Mouse (Mus musculus) MN1 (cell line): ENCODE results near the gene Krt222.
"Not testable (repeated sequence)": the region's sequence is repeated elsewhere in the genome, so short reads cannot be mapped to it uniquely, and the experiment has no call there.

Experiments used
- DNase-seq: peaks from one replicate; pipeline ENCODE4 v3.0.0-alpha.2; 2016; ENCODE audit warnings: low spot score

Krt222 gene

DNA sequence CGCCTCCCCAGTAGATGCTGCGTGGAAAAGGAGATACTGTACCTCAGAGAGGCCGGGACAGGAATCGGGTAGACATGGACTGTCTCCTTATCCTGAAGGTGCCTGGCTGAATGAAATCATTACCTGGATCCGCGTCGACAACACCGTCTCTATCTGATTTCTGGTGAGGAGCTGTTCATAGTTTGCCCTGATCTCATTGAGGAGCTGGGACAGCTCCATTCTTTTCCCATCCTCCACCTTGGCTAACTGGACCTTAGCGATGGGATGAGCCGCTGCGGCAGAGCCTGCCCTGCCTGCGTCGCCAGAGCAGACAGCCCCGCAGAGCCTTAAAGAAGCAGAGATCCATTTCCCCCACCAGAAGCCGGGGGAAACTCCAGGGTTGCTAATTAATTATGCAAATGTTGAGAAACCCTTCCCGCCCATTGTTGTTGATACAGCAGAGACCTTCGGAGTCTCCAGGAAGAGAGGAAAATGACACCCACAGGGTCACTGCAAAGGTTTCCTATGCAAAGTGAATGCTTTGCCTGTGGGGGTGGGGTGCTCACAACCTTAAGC is at the start of gene Krt222:
TSS of gene Krt222 (minus strand) at position 266 of the 555 bp plus-strand sequence.
- no peak for DNase-seq

DNA sequence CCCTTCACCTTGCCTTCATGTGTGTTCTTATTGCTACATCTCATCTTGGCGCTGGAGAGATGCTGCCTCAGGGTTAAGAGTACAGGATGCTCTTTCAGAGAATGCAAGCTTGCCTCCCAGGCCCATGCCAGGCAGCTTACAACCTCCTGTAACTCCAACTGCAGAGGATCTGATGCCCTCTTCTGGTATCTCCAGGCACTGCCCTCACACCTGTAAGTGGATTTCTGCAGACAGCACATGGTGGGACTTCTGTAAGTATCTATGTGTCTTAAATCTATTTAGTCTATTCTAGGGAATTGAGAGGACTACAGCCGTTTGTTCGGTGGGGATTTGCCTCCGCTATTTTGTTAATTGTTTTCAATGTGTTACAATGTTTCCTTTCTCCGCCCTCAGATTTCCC is 49.0 kb upstream of the Krt222 start:
- no peak for DNase-seq

DNA sequence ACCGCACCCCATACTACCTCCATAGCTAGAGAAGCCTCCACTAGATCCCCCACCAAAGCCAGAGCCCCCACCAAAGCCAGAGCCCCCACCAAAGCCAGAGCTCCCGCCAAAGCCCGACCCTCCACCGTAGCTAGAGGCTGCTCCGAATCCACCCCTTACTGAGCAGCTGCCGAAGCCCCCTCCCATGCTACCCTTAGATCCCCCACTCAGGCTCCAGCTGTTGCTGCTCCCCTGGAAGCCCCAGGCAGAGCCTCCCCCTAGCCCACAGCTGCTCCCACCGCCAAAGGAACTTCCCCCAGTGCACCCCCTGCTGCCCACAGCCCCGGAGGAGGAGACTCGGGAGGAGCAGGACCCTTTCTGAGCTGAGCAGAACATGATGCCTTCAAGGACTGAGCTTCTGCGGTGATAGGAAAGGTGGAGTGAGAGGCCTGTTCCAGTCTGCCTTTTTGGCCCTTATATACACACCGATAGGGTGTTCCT is 41.0 kb upstream of the Krt222 start, which contains the start of gene Krt24:
TSS of gene Krt24 (minus strand) at position 430 of the 480 bp plus-strand sequence.
- DNase-seq, result no peak

DNA sequence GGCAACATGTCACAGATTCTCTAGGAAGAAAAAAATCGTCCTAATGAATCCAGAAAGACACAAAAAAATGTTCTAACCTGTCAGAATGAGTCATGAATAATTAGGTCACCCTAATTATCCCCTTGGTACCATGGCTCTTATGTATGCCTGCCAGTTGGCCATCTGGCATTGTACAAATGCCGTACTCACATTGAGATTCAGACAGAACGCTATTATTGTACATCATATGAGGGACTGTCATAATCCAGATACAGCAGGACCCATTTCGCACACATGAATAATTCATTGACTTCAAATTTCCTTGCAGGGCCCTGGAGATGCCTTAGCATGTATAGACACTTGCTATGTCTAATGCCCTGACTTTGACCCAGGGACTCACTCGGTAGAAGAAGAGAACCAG is 40.1 kb upstream of the Krt222 start:
- DNase-seq, result no peak

DNA sequence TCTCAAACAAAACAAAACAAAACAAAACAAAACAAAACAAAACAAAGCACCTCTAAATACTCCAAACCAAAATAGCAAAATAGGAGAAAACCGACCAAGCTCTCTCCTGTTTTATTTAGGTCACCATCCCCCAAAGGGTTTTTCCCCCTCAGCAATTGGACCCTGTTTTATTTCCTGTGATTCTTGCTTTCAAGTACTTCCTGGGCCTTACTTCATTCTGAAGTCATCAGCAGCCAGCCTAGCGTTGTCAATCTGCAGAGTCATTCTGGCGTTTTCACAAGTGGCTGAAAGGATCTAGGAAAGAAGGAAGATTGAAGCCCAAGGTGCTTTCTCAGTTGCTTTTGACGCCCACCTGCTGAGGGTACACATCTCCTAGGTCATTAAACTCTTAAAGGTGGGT is 39.4 kb upstream of the Krt222 start:
- DNase-seq, result no peak

DNA sequence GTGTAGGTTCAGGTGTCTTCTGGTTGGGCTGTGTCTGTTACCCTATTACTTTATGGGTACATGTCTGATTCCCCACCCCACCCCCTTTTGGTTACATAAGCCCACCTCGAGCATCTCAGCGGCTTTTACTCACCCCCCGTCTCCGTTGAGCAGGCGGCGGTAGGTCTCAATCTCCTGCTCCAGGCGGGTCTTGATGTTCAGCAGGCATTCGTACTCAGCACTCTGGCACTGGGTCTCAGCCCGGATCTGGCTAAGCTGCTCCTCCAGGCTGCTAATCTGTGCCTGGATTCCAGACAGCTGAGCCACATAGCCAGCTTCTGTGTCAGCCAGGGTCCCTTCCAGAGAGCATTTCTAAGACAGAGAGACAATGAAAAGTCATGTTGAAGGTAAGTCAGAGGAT is 37.2 kb upstream of the Krt222 start:
- DNase-seq, result no peak

DNA sequence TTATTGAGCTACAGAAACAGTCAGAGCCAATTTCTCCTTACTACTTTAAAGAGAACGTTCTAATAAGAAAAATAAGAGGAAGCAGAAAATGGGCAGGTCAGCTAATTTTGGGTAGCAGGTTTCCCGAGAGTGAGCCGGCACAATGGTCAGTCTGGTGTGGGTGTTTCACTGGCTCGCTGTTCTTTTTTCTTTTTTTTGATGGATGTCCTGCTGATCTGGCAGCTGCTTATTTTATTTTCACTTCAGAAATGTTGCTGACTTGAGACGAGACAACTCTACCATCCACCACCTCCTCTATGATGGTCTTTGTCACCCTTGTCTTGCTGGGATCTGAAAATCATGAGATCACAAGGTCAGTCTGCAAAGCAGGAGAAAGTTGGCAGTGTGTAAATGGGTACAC is 36.1 kb upstream of the Krt222 start:
- DNase-seq, result no peak

DNA sequence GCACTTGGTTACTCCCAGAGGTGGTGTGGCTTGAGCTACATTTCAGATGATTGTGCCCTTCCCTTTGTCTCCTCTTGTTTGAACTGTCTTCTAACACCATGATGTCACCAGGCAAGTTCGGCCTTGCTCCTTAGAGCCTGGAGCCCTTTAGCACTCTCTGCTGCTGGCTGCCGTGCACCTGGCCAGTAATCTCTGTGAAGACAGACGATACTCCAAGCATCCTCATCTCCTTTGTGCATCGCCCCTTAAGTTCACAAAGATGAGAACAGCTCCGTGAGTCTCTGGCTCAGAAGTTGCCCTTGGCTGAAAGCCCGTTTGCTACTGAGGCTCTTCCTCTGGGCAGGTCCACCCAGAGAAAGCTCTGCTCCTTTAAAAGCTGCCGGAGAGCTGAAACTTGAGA is 32.9 kb upstream of the Krt222 start:
- no peak for DNase-seq

DNA sequence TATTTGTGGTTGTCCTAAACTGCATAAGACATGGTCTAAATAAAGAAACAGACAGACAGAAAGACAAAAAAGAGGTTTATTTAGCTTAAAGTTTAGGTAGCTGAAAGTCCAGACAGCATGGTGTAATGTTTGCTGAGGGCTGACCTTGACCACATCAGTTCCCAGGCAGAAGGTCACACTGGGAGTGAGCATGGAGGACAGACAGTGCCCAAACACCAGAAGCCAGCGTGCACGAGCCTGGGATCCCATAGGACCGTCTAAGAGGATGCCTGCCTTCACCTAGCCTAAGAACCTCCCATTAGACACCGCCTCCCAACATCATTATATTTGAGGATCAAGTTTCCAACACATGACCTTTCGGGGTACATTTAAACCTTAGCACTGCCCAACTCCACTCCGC is 31.7 kb upstream of the Krt222 start:
- DNase-seq, result no peak

DNA sequence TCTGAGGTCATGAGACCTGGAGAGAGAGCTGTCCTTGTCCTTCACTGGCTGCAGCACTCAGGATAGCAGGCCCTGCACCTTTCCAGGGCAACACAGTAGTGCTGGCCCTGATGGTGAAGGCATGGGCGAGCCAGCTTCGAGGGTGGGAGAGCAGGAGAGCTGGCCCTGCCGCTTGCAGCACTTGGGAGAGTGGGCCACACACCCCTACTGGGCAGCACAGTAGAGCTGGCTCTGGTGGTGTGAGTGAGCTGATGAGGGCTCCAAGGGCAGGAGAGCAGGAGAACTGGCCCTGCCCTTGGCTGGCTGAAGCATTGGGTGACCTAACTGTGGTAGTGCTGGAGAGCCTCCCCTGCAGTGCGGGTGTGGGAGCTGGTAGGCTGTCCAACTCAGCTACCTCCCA is 28.8 kb upstream of the Krt222 start:
- DNase-seq, result no peak

DNA sequence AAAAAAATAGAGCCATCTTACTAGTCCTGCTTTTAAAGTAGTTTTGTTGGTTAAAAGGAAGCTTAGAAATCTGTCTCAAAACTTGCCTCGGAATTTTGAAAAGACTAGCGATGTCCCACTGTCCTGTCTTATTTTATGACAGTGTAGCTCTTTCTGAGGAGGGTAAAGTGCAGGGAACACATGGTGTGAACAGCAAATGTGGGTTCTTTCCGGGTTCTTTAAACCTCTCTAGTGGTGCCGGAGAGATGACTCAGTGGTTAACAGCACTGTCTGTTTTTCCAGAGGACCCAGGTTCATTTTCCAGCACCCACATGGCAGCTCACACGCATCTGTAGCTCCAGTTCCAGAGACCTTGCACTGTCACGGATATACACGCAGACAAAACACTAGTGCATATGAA is 25.3 kb upstream of the Krt222 start:
- no peak for DNase-seq

DNA sequence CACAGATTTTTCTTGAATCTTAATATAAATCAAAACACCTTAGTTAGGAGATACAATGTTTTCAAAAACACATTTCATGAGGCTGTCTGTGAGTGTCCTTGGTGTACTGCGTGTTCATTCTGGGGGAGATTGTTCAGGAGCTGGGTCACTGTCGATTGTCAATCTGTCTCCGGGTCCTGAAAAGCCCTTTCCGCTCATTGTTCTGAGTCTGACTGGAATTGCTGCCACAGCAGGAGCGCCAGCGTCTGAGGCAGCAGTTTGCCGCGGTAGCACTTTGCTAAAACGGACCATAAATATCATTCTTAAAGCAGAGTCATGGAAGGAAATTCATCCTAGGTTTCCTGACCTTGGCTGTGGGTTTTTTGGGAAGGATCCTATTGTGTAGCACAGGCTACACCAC is 21.9 kb upstream of the Krt222 start:
- DNase-seq, result no peak

DNA sequence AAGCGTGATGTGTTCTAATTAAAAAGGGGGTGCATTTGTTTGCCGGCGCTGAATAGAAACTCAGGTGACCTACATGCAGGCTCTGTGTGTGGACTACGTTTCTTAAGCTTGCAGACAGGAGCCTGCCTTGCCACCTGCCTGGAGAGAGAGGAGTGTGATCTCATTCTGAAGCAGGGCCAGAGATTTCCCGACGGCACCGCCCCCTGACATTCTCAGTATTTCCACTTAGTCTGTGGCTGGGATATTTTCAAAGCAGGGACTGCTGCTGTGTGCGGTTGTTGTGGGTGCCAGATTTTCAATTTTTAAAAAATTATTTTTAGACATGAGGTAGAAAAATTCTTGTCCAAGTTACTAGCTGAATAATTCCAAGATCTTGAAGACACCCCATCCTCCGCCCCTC is 21.3 kb upstream of the Krt222 start:
- no peak for DNase-seq

DNA sequence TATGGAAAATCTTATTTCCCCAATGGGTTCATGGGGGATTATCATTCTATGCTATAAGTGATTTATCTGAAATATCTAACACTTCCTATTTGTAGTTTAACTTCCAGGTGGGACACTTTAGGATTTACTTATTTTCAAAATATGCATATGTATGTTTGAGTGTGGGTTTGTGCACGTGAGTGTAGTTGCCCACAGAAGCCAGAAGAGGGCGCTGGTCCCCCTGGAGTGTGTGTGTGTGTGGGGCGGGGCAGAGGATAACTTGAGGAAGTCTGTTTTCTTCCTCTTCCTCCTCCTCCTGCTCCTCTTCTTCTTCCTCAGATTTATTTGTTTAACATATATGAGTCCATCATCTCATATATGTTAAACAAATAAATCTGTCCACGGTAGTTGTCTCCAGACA is 12.3 kb upstream of the Krt222 start:
- no peak for DNase-seq

DNA sequence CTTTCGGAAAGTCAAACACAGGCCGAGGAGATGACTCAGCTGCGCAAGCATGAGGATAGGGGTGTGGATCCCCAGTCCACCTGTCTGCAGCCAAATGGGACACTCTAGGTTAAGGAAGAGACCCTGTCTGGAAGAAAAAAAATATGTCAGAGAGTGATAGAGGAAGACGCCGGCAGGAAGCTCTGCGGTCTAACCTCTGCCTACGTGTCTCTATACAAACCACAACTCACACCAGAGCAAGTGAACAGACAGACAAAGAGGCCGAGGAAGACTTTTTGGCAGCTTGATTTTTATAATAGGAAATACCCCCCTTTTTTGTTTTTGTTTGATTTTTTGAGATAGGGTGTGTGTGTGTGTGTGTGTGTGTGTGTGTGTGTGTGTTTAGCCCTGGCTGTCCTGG is 11.4 kb upstream of the Krt222 start:
- DNase-seq, result no peak

DNA sequence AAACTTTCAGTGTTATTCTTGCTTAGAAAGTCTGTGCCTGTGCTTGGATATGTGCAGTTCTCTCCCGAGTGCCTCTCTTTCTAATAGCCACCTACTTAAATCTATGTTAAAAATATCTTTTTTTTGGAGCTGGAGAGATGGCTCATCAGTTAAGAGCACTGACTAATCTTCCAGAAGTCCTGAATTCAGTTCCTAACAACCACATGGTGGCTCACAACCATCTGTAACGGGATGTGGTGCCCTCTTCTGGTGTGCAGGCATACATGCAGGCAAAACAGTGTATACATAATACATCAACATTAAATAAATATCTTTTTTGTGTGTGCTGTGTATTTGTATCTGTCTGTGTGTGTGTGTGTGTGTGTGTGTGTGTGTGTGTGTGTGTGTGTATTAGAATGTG is 10.0 kb upstream of the Krt222 start:
- DNase-seq, result no peak

DNA sequence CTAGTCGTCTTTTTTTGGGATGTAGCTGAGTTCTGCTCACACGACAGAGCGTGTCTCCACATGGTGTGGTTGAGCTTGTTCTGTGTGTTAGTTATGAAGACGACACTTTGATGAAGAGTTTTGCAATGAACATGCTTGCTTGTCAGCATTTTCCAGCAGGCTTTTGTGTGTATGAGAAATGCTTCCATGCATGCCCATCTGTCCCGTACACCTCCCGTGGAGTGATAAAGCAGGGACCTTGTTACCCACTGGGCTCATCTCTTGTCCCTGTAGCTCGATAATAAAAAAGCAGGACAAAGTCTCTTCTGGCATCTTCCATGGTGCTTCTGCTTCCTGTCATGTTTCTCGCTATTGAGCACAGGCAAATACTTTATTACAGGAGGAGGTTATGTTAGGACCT is 8.8 kb upstream of the Krt222 start:
- DNase-seq, result no peak

DNA sequence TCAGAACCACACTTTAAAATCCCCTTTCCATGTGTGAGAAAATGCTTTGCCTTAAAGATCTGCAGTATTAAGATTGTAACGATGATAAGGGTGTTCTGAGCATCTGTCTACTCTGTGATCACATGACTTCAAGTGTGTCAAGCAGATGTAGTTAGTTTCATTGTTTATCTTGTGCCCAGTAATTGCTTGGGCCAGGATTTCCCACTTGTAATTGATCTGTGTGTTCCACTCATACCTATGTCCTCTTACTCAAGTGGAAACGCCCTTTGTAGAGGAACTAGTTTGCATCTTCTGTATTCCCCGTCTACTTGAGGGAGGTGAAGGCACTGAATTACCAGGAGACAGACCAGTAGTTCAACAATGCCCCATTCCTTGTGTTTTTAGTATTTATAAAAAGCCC is 6.8 kb upstream of the Krt222 start:
- no peak for DNase-seq

DNA sequence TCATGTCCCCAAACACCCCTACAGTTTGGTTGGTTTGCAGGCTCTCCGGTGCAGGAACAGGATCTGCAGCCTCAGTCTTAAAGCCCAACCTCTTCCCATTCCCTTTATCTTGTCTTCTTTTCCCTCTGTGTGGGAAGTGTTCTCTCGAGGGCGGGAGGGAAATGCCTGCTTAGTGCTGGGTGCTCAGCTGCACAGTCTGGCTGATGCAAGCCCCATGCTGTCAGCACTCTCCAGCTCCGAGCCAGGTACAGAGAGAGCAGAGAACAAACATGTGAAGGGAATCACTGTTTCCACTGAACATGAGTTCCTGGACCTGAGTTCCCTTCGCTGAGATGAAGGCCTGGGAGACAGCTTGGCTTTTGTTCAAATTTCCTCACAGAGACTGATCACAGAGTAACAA is 6.4 kb upstream of the Krt222 start:
- DNase-seq, result no peak

DNA sequence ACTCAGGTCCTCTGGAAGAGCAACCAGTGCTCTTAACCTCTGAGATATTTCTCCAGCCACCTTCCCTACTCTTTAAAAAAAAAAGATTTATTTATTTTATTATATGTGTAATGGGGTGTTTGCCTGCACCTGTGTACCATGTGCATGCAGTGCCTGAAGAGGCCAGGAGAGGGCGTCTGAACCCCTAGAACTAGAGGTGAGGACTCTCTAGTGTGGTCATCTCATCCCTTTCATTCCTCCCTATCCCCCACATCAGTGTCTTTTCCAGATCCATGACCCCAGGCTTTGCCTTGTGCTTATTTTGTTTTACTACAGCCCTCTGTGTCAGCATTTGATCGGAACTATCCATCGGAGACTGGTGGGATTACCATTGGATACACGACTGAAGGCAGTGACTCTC is 5.2 kb upstream of the Krt222 start:
- DNase-seq, result no peak

DNA sequence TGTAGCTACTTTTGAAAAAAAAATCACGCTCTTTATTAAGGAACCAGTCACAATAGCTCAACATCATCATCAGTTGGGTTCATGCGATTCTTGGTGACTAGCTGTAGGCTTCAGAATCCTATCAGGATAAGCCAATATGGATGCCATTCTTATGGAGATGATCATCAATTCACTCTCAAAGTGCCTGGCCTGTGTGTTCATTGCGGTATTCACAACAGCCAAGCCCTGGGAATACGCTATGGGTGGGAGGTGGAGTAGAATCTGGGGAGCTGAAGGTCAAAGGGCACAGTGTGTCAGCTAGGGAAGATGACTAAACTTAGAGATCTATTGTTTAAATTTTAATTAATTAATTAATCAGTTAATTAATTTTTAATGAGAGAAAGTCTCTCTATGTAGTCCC is 4.0 kb upstream of the Krt222 start:
- DNase-seq, result no peak

DNA sequence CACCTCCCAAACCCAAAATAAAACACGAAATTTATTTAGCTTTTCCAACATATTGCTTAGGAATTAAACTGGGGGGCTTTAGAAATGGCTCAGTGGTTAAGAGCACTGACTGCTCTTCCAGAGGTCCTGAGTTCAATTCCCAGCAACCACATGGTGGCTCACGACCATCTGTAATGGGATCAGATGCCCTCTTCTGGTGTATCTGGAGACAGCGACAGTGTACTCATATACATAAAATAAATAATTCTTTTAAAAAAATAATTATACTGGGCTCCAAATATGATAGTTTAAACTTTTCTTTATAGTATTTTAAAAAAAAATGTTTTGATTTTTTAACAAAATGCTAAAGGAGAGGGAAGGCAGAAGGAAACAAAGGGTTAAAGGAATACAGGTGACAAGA is 634 bp upstream of the Krt222 start:
- DNase-seq, result not testable (repeated sequence)

DNA sequence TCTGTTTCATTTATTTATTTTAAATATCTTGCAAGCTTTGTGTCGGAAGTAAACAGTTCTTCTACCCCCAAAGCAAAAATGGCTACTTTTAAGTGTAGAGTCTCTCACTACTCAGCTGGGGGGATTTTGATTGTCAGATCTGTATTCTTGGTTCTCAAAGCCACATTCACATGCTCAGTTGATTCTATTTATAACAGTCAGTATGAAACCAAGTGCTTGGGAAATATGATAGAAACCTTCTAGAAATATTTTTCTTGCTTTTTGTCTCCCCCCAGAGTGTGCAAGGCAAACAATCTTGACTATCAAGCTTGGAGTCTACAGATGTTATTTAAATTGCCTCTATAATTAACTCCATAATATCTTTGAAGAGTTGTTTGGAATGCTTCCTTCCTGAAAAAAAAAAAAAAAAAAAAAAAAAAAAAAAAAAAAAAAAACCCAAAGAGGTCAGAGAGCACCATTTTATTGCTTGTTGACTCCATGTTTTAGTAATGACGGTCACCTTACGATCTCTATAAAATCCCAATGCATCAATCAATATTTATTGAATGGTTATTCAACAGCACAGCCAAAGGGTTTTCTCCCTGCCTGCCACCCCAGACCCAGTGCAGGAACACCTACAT is 575 bp downstream of the Krt222 start:
- DNase-seq, result no peak

DNA sequence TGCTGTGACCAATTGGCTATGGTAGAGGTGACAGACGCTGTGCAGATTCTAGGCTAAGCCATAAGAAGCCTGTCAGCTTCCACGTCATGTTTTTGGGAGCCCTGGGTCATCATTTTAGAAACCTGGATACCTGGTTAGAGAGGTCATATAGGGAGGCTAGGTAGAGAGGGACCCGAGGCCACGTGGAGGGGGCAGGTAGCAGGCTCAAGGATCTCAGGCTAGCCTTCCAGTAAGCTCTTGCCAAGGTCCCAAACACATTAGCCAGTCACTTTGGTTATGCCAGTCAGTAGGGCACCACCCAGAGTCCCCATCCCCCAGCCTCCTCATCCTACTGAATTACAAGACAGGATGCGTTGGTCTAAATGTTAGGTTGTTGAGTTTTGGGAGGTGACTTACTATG is 1.8 kb downstream of the Krt222 start:
- DNase-seq, result no peak
